Mouse (Mus musculus): ENCODE results near the gene Plekhn1.

DNA sequence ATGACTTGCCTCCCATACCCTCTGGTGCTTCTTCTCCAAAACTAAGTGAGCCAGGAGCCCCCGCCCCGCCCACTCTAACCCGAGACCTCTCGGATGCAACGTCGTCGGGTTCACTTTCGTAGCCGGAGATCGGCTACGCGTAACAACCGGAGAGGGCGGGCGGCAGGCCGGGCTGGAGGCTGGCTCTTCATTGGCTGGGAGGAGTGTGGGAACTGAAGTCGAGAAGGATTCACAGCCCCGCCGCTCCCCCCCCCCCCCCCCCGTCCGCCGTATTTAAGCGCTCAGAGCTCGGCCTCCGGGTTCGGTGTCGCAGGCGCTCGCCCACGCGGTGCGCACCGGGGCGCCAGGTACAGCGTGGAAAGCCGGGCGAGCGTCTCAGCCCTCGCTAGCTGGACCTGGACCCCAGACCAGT, 31.6 kb downstream of the Plekhn1 start, which contains the start of gene AW011738:
- peak; percentile 64 for TF ChIP-seq POLR2A (IDR thresholded peaks at IDR 0.05; ENCODE audit: low read depth, low read length)
- TF ChIP-seq CTCF (IDR thresholded peaks at IDR 0.05; ENCODE audit: borderline replicate concordance, insufficient read depth, low read length) = no peak

Measured in embryonic fibroblast, embryonic 13.5 days (primary cell).